Comparison of ENCODE assay signal across 17 mouse cellular contexts in the genomic region with DNA sequence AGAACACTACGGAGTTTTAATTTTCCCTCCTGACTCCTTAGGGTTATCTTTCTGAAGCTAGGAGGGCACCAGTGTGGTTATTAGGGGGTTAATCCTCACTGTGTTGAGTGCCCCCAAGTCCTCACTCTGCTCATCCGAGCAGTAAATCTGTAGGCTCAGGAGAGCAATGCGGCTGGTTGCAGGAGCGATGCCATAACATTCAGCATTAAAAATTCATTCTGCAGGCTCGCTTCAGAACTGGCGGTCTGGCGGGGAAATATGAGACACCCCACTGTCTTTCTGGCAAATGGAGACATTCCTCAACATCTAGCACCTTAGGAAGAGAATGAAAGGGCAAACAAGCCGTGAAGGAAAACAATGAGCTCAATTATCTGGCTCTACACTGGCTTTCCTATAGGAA.
A peak's percentile ranks its signal among the peaks of the same experiment; 100 is the strongest.
DNase-seq lines count a peak whose midpoint lies in the region; ATAC-seq and TF ChIP-seq lines count a peak whose summit lies in the region.
"Had no signal": no experiment of that assay in that cellular context is flagged by ENCODE, and none has a peak within 500 bp of the region (broad histone marks: within the 10 kb centered on the region; RNA-seq: fewer than 3 reads in every experiment).

No protein-coding gene starts in this region.

- no peak overlapping the region for H3K4me2 ChIP-seq in forebrain, embryonic 14.5 days (ENCODE audit: low read length)
- H3K4me2 ChIP-seq in forebrain, postnatal 0 days (ENCODE audit: low read depth), result no peak overlapping the region
- H3K4me2 ChIP-seq in midbrain, embryonic 15.5 days, result peak overlapping the region; percentile 23; the same call in 1 of the 2 replicates
- H3K4me2 ChIP-seq: forebrain, embryonic 12.5 days; heart, embryonic 11.5 days; limb, embryonic 15.5 days; lung, embryonic 15.5 days; midbrain, embryonic 12.5 days had no signal

- H3K27ac ChIP-seq in forebrain, embryonic 14.5 days (ENCODE audit: low read depth, low read length), result no peak overlapping the region
- H3K27ac ChIP-seq in forebrain, postnatal 0 days (ENCODE audit: low read depth, low read length), result no peak overlapping the region
- H3K27ac ChIP-seq in midbrain, embryonic 15.5 days, result peak overlapping the region; percentile 45
- no peak overlapping the region for H3K27ac ChIP-seq in midbrain, embryonic 10.5 days (replicated peaks)
- H3K27ac ChIP-seq in cortical plate, adult 2 months (ENCODE audit: insufficient read depth, low read length), result 0 out of 2 replicates have a peak overlapping the region, but pooled peaks have one; percentile 58
- H3K27ac ChIP-seq: forebrain, embryonic 12.5 days; limb, embryonic 15.5 days; lung, embryonic 15.5 days; midbrain, embryonic 12.5 days had no signal

- peaks cover 2% of the 10 kb centered on the region; the same call in 1 of the 2 replicates for H3K4me1 ChIP-seq in forebrain, embryonic 14.5 days (ENCODE audit: control insufficient read depth, insufficient read depth, low read length)
- no peaks in the 10 kb centered on the region for H3K4me1 ChIP-seq in forebrain, postnatal 0 days (ENCODE audit: insufficient read depth)
- peaks cover 19% of the 10 kb centered on the region for H3K4me1 ChIP-seq in midbrain, embryonic 15.5 days
- peaks cover 10% of the 10 kb centered on the region for H3K4me1 ChIP-seq in midbrain, embryonic 10.5 days
- H3K4me1 ChIP-seq in cortical plate, adult 2 months (ENCODE audit: control insufficient read depth, insufficient read depth, low read length), result peaks cover 2% of the 10 kb centered on the region
- H3K4me1 ChIP-seq in lung, adult 2 months (ENCODE audit: control insufficient read depth, insufficient read depth, low read length), result no peaks in the 10 kb centered on the region
- H3K4me1 ChIP-seq: lung, embryonic 15.5 days had no signal

- no peak for TF ChIP-seq POLR2A in cortical plate, adult 2 months (IDR thresholded peaks at IDR 0.05; ENCODE audit: extremely low read depth, insufficient read depth, low read length)
- TF ChIP-seq POLR2A in lung, adult 2 months (IDR thresholded peaks at IDR 0.05; ENCODE audit: borderline replicate concordance, extremely low read depth, low read depth, low read length), result no peak

- no peaks in the 10 kb centered on the region for H3K27me3 ChIP-seq in forebrain, embryonic 14.5 days (replicated peaks; ENCODE audit: control insufficient read depth, insufficient read depth, low read length)
- no peaks in the 10 kb centered on the region for H3K27me3 ChIP-seq in forebrain, postnatal 0 days (ENCODE audit: insufficient read depth, low read length)
- H3K27me3 ChIP-seq in midbrain, embryonic 15.5 days (replicated peaks), result no peaks in the 10 kb centered on the region
- H3K27me3 ChIP-seq in midbrain, embryonic 10.5 days (ENCODE audit: low read depth, poor library complexity, severe bottlenecking), result no peaks in the 10 kb centered on the region
- H3K27me3 ChIP-seq: forebrain, embryonic 12.5 days; limb, embryonic 15.5 days; lung, embryonic 15.5 days; midbrain, embryonic 12.5 days had no signal

- H3K36me3 ChIP-seq in forebrain, embryonic 14.5 days (ENCODE audit: control insufficient read depth, insufficient read depth, low read length), result peaks cover 14% of the 10 kb centered on the region
- H3K36me3 ChIP-seq in forebrain, postnatal 0 days (ENCODE audit: insufficient read depth), result 0 out of 2 replicates have a peak, but pooled peaks cover 4% of the 10 kb centered on the region
- H3K36me3 ChIP-seq in midbrain, embryonic 15.5 days (replicated peaks), result no peaks in the 10 kb centered on the region
- H3K36me3 ChIP-seq in midbrain, embryonic 10.5 days, result peaks cover 87% of the 10 kb centered on the region

- DNase-seq in forebrain, embryonic 14.5 days (ENCODE audit: low spot score), result peak; percentile 33
- DNase-seq in forebrain, postnatal 0 days, result no peak
- DNase-seq in midbrain, embryonic 10.5 days (ENCODE audit: low spot score), result no peak
- DNase-seq in retina, embryonic 14.5 days (ENCODE audit: low spot score), result peak; percentile 47
- no peak for DNase-seq in urinary bladder, adult 2 months (ENCODE audit: low spot score)
- DNase-seq in lung, adult 2 months, result no peak
- DNase-seq: B cell, adult 2 months; gastrocnemius, postnatal 14 days; kidney, postnatal 10 days; thymus, postnatal 36 days had no signal

- H3K9me3 ChIP-seq in forebrain, embryonic 14.5 days (replicated peaks; ENCODE audit: control insufficient read depth, low read length), result no peaks in the 10 kb centered on the region
- no peaks in the 10 kb centered on the region for H3K9me3 ChIP-seq in forebrain, postnatal 0 days (ENCODE audit: low read length)
- H3K9me3 ChIP-seq in midbrain, embryonic 15.5 days, result no peaks in the 10 kb centered on the region
- H3K9me3 ChIP-seq in midbrain, embryonic 10.5 days (replicated peaks), result no peaks in the 10 kb centered on the region
- H3K9me3 ChIP-seq: forebrain, embryonic 12.5 days; limb, embryonic 15.5 days; lung, embryonic 15.5 days; midbrain, embryonic 12.5 days had no signal

- 17% methylated on average over 8 of the region's 8 CpGs for WGBS in forebrain, embryonic 14.5 days
- 19% methylated on average over 8 of the region's 8 CpGs for WGBS in forebrain, postnatal 0 days
- WGBS in midbrain, embryonic 15.5 days, result 15% methylated on average over 8 of the region's 8 CpGs
- 54% methylated on average over 8 of the region's 8 CpGs for WGBS in midbrain, embryonic 10.5 days
- 77% methylated on average over 8 of the region's 8 CpGs for WGBS in lung, adult 2 months

- TF ChIP-seq CTCF in forebrain, postnatal 0 days (IDR thresholded peaks at IDR 0.05; ENCODE audit: low read depth), result no peak
- no peak for TF ChIP-seq CTCF in cortical plate, adult 2 months (IDR thresholded peaks at IDR 0.05; ENCODE audit: extremely low read depth, insufficient read depth, low read length)
- TF ChIP-seq CTCF in lung, adult 2 months (IDR thresholded peaks at IDR 0.05; ENCODE audit: insufficient read depth, low read length), result no peak

- H3K9ac ChIP-seq in forebrain, embryonic 14.5 days (ENCODE audit: low read length), result no peak overlapping the region
- no peak overlapping the region for H3K9ac ChIP-seq in forebrain, postnatal 0 days
- no peak overlapping the region for H3K9ac ChIP-seq in midbrain, embryonic 15.5 days
- H3K9ac ChIP-seq: forebrain, embryonic 12.5 days; limb, embryonic 15.5 days; lung, embryonic 15.5 days; midbrain, embryonic 12.5 days had no signal

- ATAC-seq in forebrain, embryonic 14.5 days, result no peak
- no peak for ATAC-seq in forebrain, postnatal 0 days
- ATAC-seq in midbrain, embryonic 15.5 days (replicated peaks), result no peak

- no peak overlapping the region for H3K4me3 ChIP-seq in forebrain, embryonic 14.5 days (ENCODE audit: low read depth, low read length)
- H3K4me3 ChIP-seq in forebrain, postnatal 0 days (ENCODE audit: low read depth, low read length), result no peak overlapping the region
- no peak overlapping the region for H3K4me3 ChIP-seq in midbrain, embryonic 15.5 days
- no peak overlapping the region for H3K4me3 ChIP-seq in midbrain, embryonic 10.5 days
- H3K4me3 ChIP-seq in cortical plate, adult 2 months (ENCODE audit: insufficient read depth, low read length), result no peak overlapping the region
- H3K4me3 ChIP-seq in lung, adult 2 months (replicated peaks; ENCODE audit: extremely low read depth, low read depth, low read length), result no peak overlapping the region
- H3K4me3 ChIP-seq: forebrain, embryonic 12.5 days; limb, embryonic 15.5 days; lung, embryonic 15.5 days; midbrain, embryonic 12.5 days had no signal

Comparison
In these comparisons a context has a peak if more than half of its experiments do, and no peak if none do; other contexts are left out.
1. DNase-seq: peak in forebrain, embryonic 14.5 days (single experiment) and retina, embryonic 14.5 days (single experiment); none in forebrain, postnatal 0 days (single experiment), midbrain, embryonic 10.5 days (single experiment), urinary bladder, adult 2 months (single experiment) and lung, adult 2 months (single experiment).
2. H3K27ac ChIP-seq: peak in midbrain, embryonic 15.5 days (single experiment) and cortical plate, adult 2 months (single experiment); none in forebrain, embryonic 14.5 days (single experiment), forebrain, postnatal 0 days (single experiment) and midbrain, embryonic 10.5 days (single experiment).